Mouse (Mus musculus): ENCODE results near the gene Ocln.

DNA sequence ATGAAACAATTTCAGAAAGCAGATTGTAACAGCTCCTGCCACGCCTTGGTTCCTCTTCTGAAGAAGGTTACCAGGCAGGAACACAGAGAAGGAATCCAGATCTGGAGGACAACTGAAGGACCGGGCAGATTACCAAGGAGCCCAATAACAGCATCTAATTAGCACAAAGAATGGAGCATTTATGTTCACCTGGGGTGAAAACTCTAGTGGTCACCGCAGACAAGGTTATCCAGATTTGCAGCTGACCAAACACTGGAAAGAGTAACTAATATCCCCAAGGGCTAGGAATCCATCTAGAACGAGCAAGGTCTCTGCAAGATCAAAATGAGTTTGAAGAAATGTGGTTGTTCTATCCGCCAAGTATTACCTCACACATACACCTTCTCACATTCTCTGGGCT lies 5.2 kb downstream of the Ocln start:
- TF ChIP-seq CTCF (IDR thresholded peaks at IDR 0.05) (no peak), EP300 (IDR thresholded peaks at IDR 0.05; ENCODE audit: insufficient read depth, low read depth, low read length) (no peak), POLR2A (IDR thresholded peaks at IDR 0.05; ENCODE audit: insufficient read depth, low read depth, low read length) (no peak)
